Mouse (Mus musculus): ENCODE data around the gene Tmem132d.

Tmem132d gene

GRCm38 (mm10) chr5:127929687-127930086, 503.2 kb downstream of the Tmem132d start:
- DNase-seq (ENCODE audit: low spot score in 2 of 2), result no peak

- no peak for DNase-seq (ENCODE audit: low spot score in 2 of 2)
Measured at GRCm38 (mm10) chr5:127926686-127927085, 506.2 kb downstream of the Tmem132d start.

- DNase-seq (ENCODE audit: low spot score in 2 of 2), result no peak
Measured at GRCm38 (mm10) chr5:127924106-127924505, 508.8 kb downstream of the Tmem132d start.

- no peak for DNase-seq (ENCODE audit: low spot score in 2 of 2)
Measured at GRCm38 (mm10) chr5:127919171-127919570, 513.7 kb downstream of the Tmem132d start.

- no peak for DNase-seq (ENCODE audit: low spot score in 2 of 2)
Measured at GRCm38 (mm10) chr5:127918376-127918775, 514.5 kb downstream of the Tmem132d start.

GRCm38 (mm10) chr5:127914157-127914556, 518.7 kb downstream of the Tmem132d start:
- DNase-seq (ENCODE audit: low spot score in 2 of 2), result no peak

GRCm38 (mm10) chr5:127911603-127912002, 521.3 kb downstream of the Tmem132d start:
- no peak for DNase-seq (ENCODE audit: low spot score in 2 of 2)

GRCm38 (mm10) chr5:127910356-127910755, 522.5 kb downstream of the Tmem132d start:
- DNase-seq (ENCODE audit: low spot score in 2 of 2), result no peak

GRCm38 (mm10) chr5:127895176-127895575, 537.7 kb downstream of the Tmem132d start:
- DNase-seq (ENCODE audit: low spot score in 2 of 2), result no peak

- no peak for DNase-seq (ENCODE audit: low spot score in 2 of 2)
Measured at GRCm38 (mm10) chr5:127885566-127886505, 547.0 kb downstream of the Tmem132d start.

- no peak for DNase-seq (ENCODE audit: low spot score in 2 of 2)
Measured at GRCm38 (mm10) chr5:127883021-127883420, 549.9 kb downstream of the Tmem132d start.

GRCm38 (mm10) chr5:127874461-127874860, 558.4 kb downstream of the Tmem132d start:
- DNase-seq (ENCODE audit: low spot score in 2 of 2), result no peak

GRCm38 (mm10) chr5:127865157-127865556, 567.7 kb downstream of the Tmem132d start:
- DNase-seq (ENCODE audit: low spot score in 2 of 2), result no peak

GRCm38 (mm10) chr5:127859719-127860118, 573.2 kb downstream of the Tmem132d start:
- no peak for DNase-seq (ENCODE audit: low spot score in 2 of 2)

- no peak for DNase-seq (ENCODE audit: low spot score in 2 of 2)
Measured at GRCm38 (mm10) chr5:127852305-127852704, 580.6 kb downstream of the Tmem132d start.

GRCm38 (mm10) chr5:127831791-127832190, 601.1 kb downstream of the Tmem132d start:
- no peak for DNase-seq (ENCODE audit: low spot score in 2 of 2)

- DNase-seq (ENCODE audit: low spot score in 2 of 2), result no peak
Measured at GRCm38 (mm10) chr5:127830831-127831230, 602.0 kb downstream of the Tmem132d start.

- no peak for DNase-seq (ENCODE audit: low spot score in 2 of 2)
Measured at GRCm38 (mm10) chr5:127828756-127829155, 604.1 kb downstream of the Tmem132d start.

GRCm38 (mm10) chr5:127821960-127822359, 610.9 kb downstream of the Tmem132d start:
- no peak for DNase-seq (ENCODE audit: low spot score in 2 of 2)

- no peak for DNase-seq (ENCODE audit: low spot score in 2 of 2)
Measured at GRCm38 (mm10) chr5:127815292-127815691, 617.6 kb downstream of the Tmem132d start.

- no peak for DNase-seq (ENCODE audit: low spot score in 2 of 2)
Measured at GRCm38 (mm10) chr5:127807419-127807818, 625.5 kb downstream of the Tmem132d start.

GRCm38 (mm10) chr5:127806850-127807249, 626.0 kb downstream of the Tmem132d start:
- no peak for DNase-seq (ENCODE audit: low spot score in 2 of 2)

- DNase-seq (ENCODE audit: low spot score in 2 of 2), result no peak
Measured at GRCm38 (mm10) chr5:127800907-127801306, 632.0 kb downstream of the Tmem132d start.
